Mouse (Mus musculus) heart, adult 11 months (tissue): ENCODE data around the gene Gm6370.
"Not testable (repeated sequence)": the region's sequence is repeated elsewhere in the genome, so short reads cannot be mapped to it uniquely, and the experiment has no call there.

ENCODE experiments used
- DNase-seq: peaks from one replicate; pipeline ENCODE4 v3.0.0; 2022

Gene Gm6370

GRCm38 (mm10) chr5:146491063-146491462, at the start of gene Gm6370:
TSS of gene Gm6370 (plus strand) at chr5:146491363.
- not testable (repeated sequence) for DNase-seq

GRCm38 (mm10) chr5:146442767-146443166, 48.4 kb upstream of the Gm6370 start:
- peak; percentile 70 for DNase-seq

GRCm38 (mm10) chr5:146446633-146447032, 44.5 kb upstream of the Gm6370 start:
- DNase-seq = peak; percentile 37

- DNase-seq = no peak
Measured at GRCm38 (mm10) chr5:146451592-146452254, 39.4 kb upstream of the Gm6370 start.

GRCm38 (mm10) chr5:146453556-146453955, 37.6 kb upstream of the Gm6370 start:
- DNase-seq = no peak

- peak; percentile 83 for DNase-seq
Measured at GRCm38 (mm10) chr5:146461612-146462011, 29.6 kb upstream of the Gm6370 start.

GRCm38 (mm10) chr5:146466663-146467062, 24.5 kb upstream of the Gm6370 start:
- no peak for DNase-seq

GRCm38 (mm10) chr5:146468311-146468710, 22.9 kb upstream of the Gm6370 start:
- DNase-seq = no peak

GRCm38 (mm10) chr5:146470821-146471220, 20.3 kb upstream of the Gm6370 start:
- DNase-seq = no peak

- no peak for DNase-seq
Measured at GRCm38 (mm10) chr5:146471311-146471710, 19.9 kb upstream of the Gm6370 start.

- DNase-seq = no peak
Measured at GRCm38 (mm10) chr5:146471821-146472220, 19.3 kb upstream of the Gm6370 start.

GRCm38 (mm10) chr5:146479564-146479963, 11.6 kb upstream of the Gm6370 start:
- DNase-seq = peak; percentile 54

- not testable (repeated sequence) for DNase-seq
Measured at GRCm38 (mm10) chr5:146481665-146482064, 9.5 kb upstream of the Gm6370 start, which contains the start of gene Gm6408. TSS of gene Gm6408 (plus strand) at chr5:146481965.

- peak; percentile 83 for DNase-seq
Measured at GRCm38 (mm10) chr5:146488959-146489358, 2.2 kb upstream of the Gm6370 start.

GRCm38 (mm10) chr5:146502099-146502498, 10.9 kb downstream of the Gm6370 start, which contains the start of gene 4930449I24Rik:
TSS of gene 4930449I24Rik (plus strand) at chr5:146502399.
- not testable (repeated sequence) for DNase-seq

GRCm38 (mm10) chr5:146513823-146514222, 22.7 kb downstream of the Gm6370 start, which contains the start of gene Gm3402:
TSS of gene Gm3402 (plus strand) at chr5:146514123.
- not testable (repeated sequence) for DNase-seq

- DNase-seq = peak; percentile 86
Measured at GRCm38 (mm10) chr5:146525501-146525900, 34.3 kb downstream of the Gm6370 start, which contains the start of gene Gm3404. TSS of gene Gm3404 (plus strand) at chr5:146525801.

GRCm38 (mm10) chr5:146537347-146537746, 46.2 kb downstream of the Gm6370 start, which contains the start of gene Gm3409:
TSS of gene Gm3409 (plus strand) at chr5:146537647.
- not testable (repeated sequence) for DNase-seq
